Mouse (Mus musculus): ENCODE results near the gene Megf11.

- TF ChIP-seq CTCF (IDR thresholded peaks at IDR 0.05), result no peak
- no peak for TF ChIP-seq EP300 (IDR thresholded peaks at IDR 0.05)
These were observed 44.2 kb upstream of the Megf11 start, which contains the start of gene Dis3l for GRCm38 (mm10) chr9:64341254-64341566.
